Mouse (Mus musculus) thymus, adult 2 months (tissue): ENCODE results near the gene Bach2.

Source experiments
- CTCF ChIP-seq: fragments of 200-500 bp; IDR thresholded peaks from 2 replicates; pipeline ENCODE4 v1.5.1; 2012; ENCODE audit warnings: mild to moderate bottlenecking, control low read depth, low read length, moderate library complexity, borderline replicate concordance; ENCODE audit not compliant: control insufficient read depth, poor library complexity, insufficient read depth; ENCODE audit errors: extremely low read depth
- POLR2A ChIP-seq: fragments of 200-500 bp; IDR thresholded peaks from 2 replicates; pipeline ENCODE4 v1.6.1; 2012; ENCODE audit warnings: mild to moderate bottlenecking, low read length, control low read depth, moderate library complexity; ENCODE audit not compliant: control insufficient read depth, poor library complexity, insufficient read depth; ENCODE audit errors: extremely low read depth

GRCm38 (mm10) chr4:32376527-32376948, 137.9 kb downstream of the Bach2 start:
- TF ChIP-seq POLR2A = no peak
- no peak for TF ChIP-seq CTCF
